Mouse (Mus musculus) hindbrain, embryonic 13.5 days (tissue): ENCODE data around the gene Elmsan1. TPM values are rescaled to one million over a fixed set of nuclear protein-coding genes. Genes with fewer than 3 reads are reported as not detected.

Experiments
- polyA plus RNA-seq: library from polyadenylated mRNA; unstranded; fragments of >200 nt; fragmentation: Nextera tagmentation; extraction: Ambion mirVana; gene quantifications from 2 replicates; pipeline ENCODE4 v1.2.1, GENCODE M21; 2015

Elmsan1 gene
- polyA plus RNA-seq, 1 experiment from 2014 or later = 5.1 TPM

Other genes starting within 250 kb of the Elmsan1 start
- gene Heatr4, start 234.0 kb downstream of the Elmsan1 start, polyA plus RNA-seq = not detected in 2 replicates
- 14.7 and 17.0 TPM in 2 replicates for gene Acot2, start 231.0 kb downstream of the Elmsan1 start, polyA plus RNA-seq
- 77.9 and 83.6 TPM in 2 replicates for gene Acot1, start 209.4 kb downstream of the Elmsan1 start, polyA plus RNA-seq
- gene Acot4, start 180.5 kb downstream of the Elmsan1 start, polyA plus RNA-seq = 0.09 and 0.13 TPM in 2 replicates
- not detected in 2 replicates for gene Gm49366, start 179.9 kb downstream of the Elmsan1 start, polyA plus RNA-seq
- gene Acot3, start 166.7 kb downstream of the Elmsan1 start, polyA plus RNA-seq = 0.89 and 0.96 TPM in 2 replicates
- not detected in 2 replicates for gene Acot5, start 149.6 kb downstream of the Elmsan1 start, polyA plus RNA-seq
- 0.88 and 0.97 TPM in 2 replicates for gene Acot6, start 118.2 kb downstream of the Elmsan1 start, polyA plus RNA-seq
- 9.1 and 9.7 TPM in 2 replicates for gene Dnal1, start 104.5 kb downstream of the Elmsan1 start, polyA plus RNA-seq
- gene Pnma1, start 70.4 kb downstream of the Elmsan1 start, polyA plus RNA-seq = 3.5 and 3.8 TPM in 2 replicates
- gene Ptgr2, start 66.4 kb upstream of the Elmsan1 start, polyA plus RNA-seq = 14.2 and 15.1 TPM in 2 replicates
- 84.3 and 88.3 TPM in 2 replicates for gene Zfp410, start 98.0 kb upstream of the Elmsan1 start, polyA plus RNA-seq
- gene Coq6, start 142.8 kb upstream of the Elmsan1 start, polyA plus RNA-seq = 41.0 and 42.3 TPM in 2 replicates
- 17.9 and 19.1 TPM in 2 replicates for gene Fam161b, start 143.0 kb upstream of the Elmsan1 start, polyA plus RNA-seq
- 11.4 and 13.0 TPM in 2 replicates for gene Entpd5, start 190.1 kb upstream of the Elmsan1 start, polyA plus RNA-seq
- 4.0 TPM in 2 replicates for gene Bbof1, start 190.2 kb upstream of the Elmsan1 start, polyA plus RNA-seq
- gene Rnf113a2, start 198.3 kb upstream of the Elmsan1 start, polyA plus RNA-seq = 25.7 and 28.5 TPM in 2 replicates
- gene Aldh6a1, start 232.1 kb upstream of the Elmsan1 start, polyA plus RNA-seq = 30.3 and 32.9 TPM in 2 replicates
- 34.8 and 36.1 TPM in 2 replicates for gene Lin52, start 232.5 kb upstream of the Elmsan1 start, polyA plus RNA-seq